Mouse (Mus musculus) liver (tissue): ENCODE data around the gene Flna.
A peak's percentile ranks its signal among the peaks of the same experiment; 100 is the strongest.
"Not testable (repeated sequence)": the region's sequence is repeated elsewhere in the genome, so short reads cannot be mapped to it uniquely, and the experiment has no call there.

Source experiments
- DNase-seq: peaks from one replicate; pipeline ENCODE4 v3.0.0-alpha.2; 2020; ENCODE audit warnings: mixed read lengths

Gene Flna

GRCm38 (mm10) chrX:74246213-74246681 is 3.4 kb downstream of the Flna start:
- peak; percentile 86 for DNase-seq

GRCm38 (mm10) chrX:74245687-74246086 is 3.9 kb downstream of the Flna start:
- peak; percentile 72 for DNase-seq

GRCm38 (mm10) chrX:74245107-74245506 is 4.5 kb downstream of the Flna start:
- DNase-seq: no peak

- DNase-seq: peak; percentile 48
These were observed 5.0 kb downstream of the Flna start for GRCm38 (mm10) chrX:74244614-74245083.

- DNase-seq: peak; percentile 67
These were observed 5.8 kb downstream of the Flna start for GRCm38 (mm10) chrX:74243807-74244206.

- no peak for DNase-seq
These were observed 6.2 kb downstream of the Flna start for GRCm38 (mm10) chrX:74243396-74243795.

- DNase-seq: no peak
These were observed 9.3 kb downstream of the Flna start for GRCm38 (mm10) chrX:74240332-74240731.

- no peak for DNase-seq
These were observed 16.4 kb downstream of the Flna start for GRCm38 (mm10) chrX:74233196-74233595.

- DNase-seq: no peak
These were observed 19.6 kb downstream of the Flna start for GRCm38 (mm10) chrX:74230038-74230437.

GRCm38 (mm10) chrX:74220099-74220498 is 29.5 kb downstream of the Flna start:
- not testable (repeated sequence) for DNase-seq

- DNase-seq: no peak
These were observed 30.2 kb downstream of the Flna start for GRCm38 (mm10) chrX:74219449-74219848.

- no peak for DNase-seq
These were observed 31.1 kb downstream of the Flna start for GRCm38 (mm10) chrX:74218496-74218895.

GRCm38 (mm10) chrX:74203556-74203955 is 46.1 kb downstream of the Flna start:
- DNase-seq: no peak

GRCm38 (mm10) chrX:74176959-74177358 is 72.7 kb downstream of the Flna start, which contains the start of gene Tktl1:
Gene Tktl1 (plus strand): TSS chrX:74177259.
- no peak for DNase-seq
